Mouse (Mus musculus) hematopoietic stem cell, adult 5-6 weeks (primary cell): Measurements from ENCODE around the gene Sema3a. TPM values are rescaled to one million over a fixed set of nuclear protein-coding genes. Genes with fewer than 3 reads are reported as not detected.
"Not testable (repeated sequence)": the region's sequence is repeated elsewhere in the genome, so short reads cannot be mapped to it uniquely, and the experiment has no call there.

Source experiments
- ATAC-seq, 2 experiments: fragments of 125-278 bp in 1 of 2; replicated peaks in 1 of 2; 2 replicates each; pipeline ENCODE4 v1.8.0; 2016 to 2017; ENCODE audit warnings: inconsistent platforms in 2 of 2, mild to moderate bottlenecking in 2 of 2, moderate number of reproducible peaks in 2 of 2, low read depth in 1 of 2, moderate TSS enrichment in 1 of 2; ENCODE audit not compliant: low FRiP score in 2 of 2, poor library complexity in 2 of 2, severe bottlenecking in 2 of 2, insufficient read depth in 1 of 2, low TSS enrichment in 1 of 2
- total RNA-seq: library from RNA; stranded (forward); fragments of 172-1452, 232-1000 nt; gene quantifications from 2 replicates; pipeline ENCODE4 v1.2.3, GENCODE M21; 2017

The Sema3a gene
- total RNA-seq, 1 experiment from 2014 or later, result not detected

GRCm38 (mm10) chr5:13585559-13586207 is 460.5 kb downstream of the Sema3a start:
- no peak for ATAC-seq

- no peak for ATAC-seq
Measured at GRCm38 (mm10) chr5:13594422-13594821, 469.2 kb downstream of the Sema3a start.

- ATAC-seq, result no peak
Measured at GRCm38 (mm10) chr5:13611631-13612030, 486.4 kb downstream of the Sema3a start.

GRCm38 (mm10) chr5:13612088-13612487 is 486.9 kb downstream of the Sema3a start:
- no peak for ATAC-seq

GRCm38 (mm10) chr5:13614575-13614974 is 489.4 kb downstream of the Sema3a start:
- not testable (repeated sequence) for ATAC-seq

GRCm38 (mm10) chr5:13615907-13616306 is 490.7 kb downstream of the Sema3a start:
- no peak for ATAC-seq

GRCm38 (mm10) chr5:13622578-13622977 is 497.4 kb downstream of the Sema3a start:
- no peak for ATAC-seq

GRCm38 (mm10) chr5:13624754-13625153 is 499.5 kb downstream of the Sema3a start:
- ATAC-seq, result no peak

- ATAC-seq, result no peak
Measured at GRCm38 (mm10) chr5:13626093-13626492, 500.9 kb downstream of the Sema3a start.

GRCm38 (mm10) chr5:13628606-13629311 is 503.5 kb downstream of the Sema3a start:
- peak; percentile 91 to 94 for ATAC-seq

GRCm38 (mm10) chr5:13629916-13630315 is 504.7 kb downstream of the Sema3a start:
- no peak for ATAC-seq

- ATAC-seq, result no peak
Measured at GRCm38 (mm10) chr5:13630692-13631091, 505.5 kb downstream of the Sema3a start.

GRCm38 (mm10) chr5:13636237-13636636 is 511.0 kb downstream of the Sema3a start:
- no peak for ATAC-seq
